Mouse (Mus musculus): Measurements from ENCODE around the gene Prss32.

GRCm38 (mm10) chr17:23854229-23854765 lies 10.6 kb downstream of the Prss32 start:
- no peak for TF ChIP-seq ZC3H11A (IDR thresholded peaks at IDR 0.05; ENCODE audit: borderline replicate concordance, low read depth, low read length)
- TF ChIP-seq HCFC1 (IDR thresholded peaks at IDR 0.05; ENCODE audit: borderline replicate concordance, insufficient read depth, low read length): no peak
- TF ChIP-seq CHD2 (IDR thresholded peaks at IDR 0.05; ENCODE audit: low read depth, low read length): no peak
- no peak for TF ChIP-seq ZNF384 (IDR thresholded peaks at IDR 0.05; ENCODE audit: low read depth, low read length)

Data from ES-E14 (cell line).